In genomic region chr2:66019235-66019634, GRCm38 (mm10) we compare ENCODE assay signal across 17 mouse cellular contexts.
DNase-seq lines count a peak whose midpoint lies in the region; ATAC-seq and TF ChIP-seq lines count a peak whose summit lies in the region.
"Had no signal": no experiment of that assay in that cellular context is flagged by ENCODE, and none has a peak within 500 bp of the region (broad histone marks: within the 10 kb centered on the region; RNA-seq: fewer than 3 reads in every experiment).

No protein-coding gene starts in this region.

- DNase-seq in hindbrain, embryonic 10.5 days (ENCODE audit: low spot score): no peak
- no peak for DNase-seq in left cerebral cortex, adult 2 months (ENCODE audit: extremely low spot score in 1 of 2, low spot score in 2 of 2)
- no peak for DNase-seq in left cerebral cortex, postnatal 25 days (ENCODE audit: low spot score in 2 of 2)
- no peak for DNase-seq in neural tube, embryonic 11.5 days (ENCODE audit: low spot score)
- DNase-seq in neural tube, embryonic 10.5 days (ENCODE audit: extremely low spot score, low spot score): no peak
- DNase-seq in brain, adult 2 months (ENCODE audit: low read depth, low spot score): peak; percentile 59
- DNase-seq: adrenal gland, postnatal 10 days; cerebellum, adult 11-12 months; cerebellum, adult 9-10 months; cerebellum, postnatal 25 days; gastrocnemius, postnatal 36 days; heart, adult 18-20 months; heart, postnatal 10 days had no signal

- ATAC-seq in hindbrain, embryonic 12.5 days (ENCODE audit: low FRiP score): no peak
- no peak for ATAC-seq in neural tube, embryonic 11.5 days (ENCODE audit: insufficient read depth, low FRiP score, low TSS enrichment)
- ATAC-seq: forebrain, embryonic 15.5 days had no signal

- H3K9me3 ChIP-seq in hindbrain, embryonic 12.5 days (replicated peaks): no peaks in the 10 kb centered on the region
- H3K9me3 ChIP-seq in hindbrain, embryonic 10.5 days: no peaks in the 10 kb centered on the region
- no peaks in the 10 kb centered on the region for H3K9me3 ChIP-seq in neural tube, embryonic 11.5 days (ENCODE audit: control insufficient read depth, low read length)
- H3K9me3 ChIP-seq: embryonic facial prominence, embryonic 12.5 days; forebrain, embryonic 15.5 days; heart, embryonic 10.5 days had no signal

- TF ChIP-seq CTCF in left cerebral cortex, adult 2 months (IDR thresholded peaks at IDR 0.05): no peak

- H3K4me1 ChIP-seq in hindbrain, embryonic 12.5 days: peaks cover 3% of the 10 kb centered on the region; the same call in 1 of the 2 replicates
- H3K4me1 ChIP-seq in hindbrain, embryonic 10.5 days (replicated peaks): no peaks in the 10 kb centered on the region
- no peaks in the 10 kb centered on the region for H3K4me1 ChIP-seq in neural tube, embryonic 11.5 days (ENCODE audit: control insufficient read depth, insufficient read depth, low read length)
- H3K4me1 ChIP-seq: embryonic facial prominence, embryonic 12.5 days; heart, embryonic 10.5 days had no signal

- no peak overlapping the region for H3K4me2 ChIP-seq in hindbrain, embryonic 12.5 days (replicated peaks)
- no peak overlapping the region for H3K4me2 ChIP-seq in neural tube, embryonic 11.5 days (ENCODE audit: low read depth)
- H3K4me2 ChIP-seq: embryonic facial prominence, embryonic 12.5 days; forebrain, embryonic 15.5 days had no signal

- H3K9ac ChIP-seq in hindbrain, embryonic 12.5 days: no peak overlapping the region
- H3K9ac ChIP-seq in neural tube, embryonic 11.5 days (ENCODE audit: low read length): no peak overlapping the region
- H3K9ac ChIP-seq: embryonic facial prominence, embryonic 12.5 days; forebrain, embryonic 15.5 days had no signal

- peaks cover 31% of the 10 kb centered on the region for H3K36me3 ChIP-seq in hindbrain, embryonic 12.5 days
- H3K36me3 ChIP-seq in hindbrain, embryonic 10.5 days: peaks cover 60% of the 10 kb centered on the region
- H3K36me3 ChIP-seq in neural tube, embryonic 11.5 days (ENCODE audit: control insufficient read depth, insufficient read depth, low read length): peaks cover 2% of the 10 kb centered on the region
- H3K36me3 ChIP-seq: embryonic facial prominence, embryonic 12.5 days; heart, embryonic 10.5 days had no signal

- H3K27me3 ChIP-seq in hindbrain, embryonic 12.5 days: no peaks in the 10 kb centered on the region
- H3K27me3 ChIP-seq in hindbrain, embryonic 10.5 days (ENCODE audit: insufficient read depth, poor library complexity, severe bottlenecking): no peaks in the 10 kb centered on the region
- H3K27me3 ChIP-seq in neural tube, embryonic 11.5 days (ENCODE audit: control insufficient read depth, insufficient read depth, low read length): no peaks in the 10 kb centered on the region
- H3K27me3 ChIP-seq: embryonic facial prominence, embryonic 12.5 days; forebrain, embryonic 15.5 days had no signal

- WGBS in hindbrain, embryonic 12.5 days: 93% methylated on average over 19 of the region's 19 CpGs
- 94% methylated on average over 19 of the region's 19 CpGs for WGBS in hindbrain, embryonic 10.5 days
- 96% methylated on average over 19 of the region's 19 CpGs for WGBS in neural tube, embryonic 11.5 days

- H3K4me3 ChIP-seq in hindbrain, embryonic 12.5 days: no peak overlapping the region
- H3K4me3 ChIP-seq in hindbrain, embryonic 10.5 days: no peak overlapping the region
- no peak overlapping the region for H3K4me3 ChIP-seq in left cerebral cortex, adult 2 months
- no peak overlapping the region for H3K4me3 ChIP-seq in neural tube, embryonic 11.5 days (ENCODE audit: low read depth, low read length)
- H3K4me3 ChIP-seq: embryonic facial prominence, embryonic 12.5 days; forebrain, embryonic 15.5 days; heart, embryonic 10.5 days had no signal

- intact Hi-C loops in left cerebral cortex, adult 2 months (cut with DNase I): no loop called here
- intact Hi-C loops in left cerebral cortex, postnatal 25 days (cut with DNase I): no loop called here

- peak overlapping the region; percentile 62 for H3K27ac ChIP-seq in hindbrain, embryonic 12.5 days
- no peak overlapping the region for H3K27ac ChIP-seq in hindbrain, embryonic 10.5 days
- peak overlapping the region; percentile 9; the same call in 1 of the 2 replicates for H3K27ac ChIP-seq in left cerebral cortex, adult 2 months
- 0 out of 2 replicates have a peak overlapping the region, but pooled peaks have one; percentile 27 for H3K27ac ChIP-seq in neural tube, embryonic 11.5 days (ENCODE audit: low read depth, low read length)
- H3K27ac ChIP-seq: embryonic facial prominence, embryonic 12.5 days; forebrain, embryonic 15.5 days; heart, embryonic 10.5 days had no signal
